Mouse (Mus musculus): ENCODE results near the gene Arid5b.

DNA sequence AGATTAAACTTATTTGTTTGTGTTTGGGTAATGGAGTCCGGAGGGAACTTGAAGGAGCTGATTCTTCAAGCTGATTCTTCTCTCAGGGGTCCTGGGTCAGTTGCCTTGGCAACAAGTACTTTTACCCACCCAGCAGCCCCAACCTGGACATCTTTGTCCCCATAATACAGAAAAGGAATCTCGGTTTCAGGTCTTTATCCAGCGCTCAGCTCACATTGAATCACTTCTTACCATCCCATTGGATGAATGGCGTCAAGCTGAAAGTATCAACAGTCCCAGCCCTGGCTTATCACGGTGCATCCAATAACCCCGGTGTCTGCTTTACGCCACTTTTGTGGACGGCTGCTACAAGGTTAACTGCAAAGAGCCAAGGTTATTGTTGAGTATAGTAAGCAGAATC lies 210.1 kb downstream of the Arid5b start:
- TF ChIP-seq CTCF (IDR thresholded peaks at IDR 0.05; ENCODE audit: borderline replicate concordance, control insufficient read depth, extremely low read depth, insufficient read depth, low read length, poor library complexity) = no peak
- TF ChIP-seq POLR2A (IDR thresholded peaks at IDR 0.05; ENCODE audit: control insufficient read depth, extremely low read depth, insufficient read depth, low read length, poor library complexity) = no peak
